Mouse (Mus musculus) ES-E14 (cell line): ENCODE measurements around the gene Cald1. TPM values are rescaled to one million over a fixed set of nuclear protein-coding genes. Genes with fewer than 3 reads are reported as not detected.
A peak's percentile ranks its signal among the peaks of the same experiment; 100 is the strongest.

Experiments
- DNase-seq: peaks from one replicate; pipeline ENCODE4 v3.0.0-alpha.2; 2013; ENCODE audit warnings: low read depth, low spot score
- H3K27ac ChIP-seq: 2 replicates; pipeline ENCODE4 v1.5.1; 2012; ENCODE audit warnings: low read depth, mild to moderate bottlenecking, low read length, moderate library complexity, mixed read lengths; ENCODE audit not compliant: poor library complexity, insufficient read depth, severe bottlenecking
- H3K36me3 ChIP-seq: 2 replicates; pipeline ENCODE4 v1.6.1; 2012; ENCODE audit warnings: mild to moderate bottlenecking, low read length, moderate library complexity, mixed read lengths; ENCODE audit not compliant: control insufficient read depth, poor library complexity, insufficient read depth, severe bottlenecking
- H3K4me1 ChIP-seq, 2 experiments: fragments of 150-350 bp in 1 of 2; sonication (generic) in 1 of 2; 2 replicates each; pipeline ENCODE4 v1.6.1; 2012; ENCODE audit warnings: low read length in 2 of 2, mild to moderate bottlenecking in 1 of 2, mixed read lengths in 1 of 2; ENCODE audit not compliant: control insufficient read depth in 2 of 2, insufficient read depth in 2 of 2, poor library complexity in 1 of 2
- H3K4me3 ChIP-seq, 2 experiments: fragments of 150-350 bp in 1 of 2; sonication (generic) in 1 of 2; 2 replicates each; pipeline ENCODE4 v1.5.1; 2012; ENCODE audit warnings: low read length in 2 of 2, low read depth in 1 of 2, mild to moderate bottlenecking in 1 of 2, mixed read lengths in 1 of 2; ENCODE audit not compliant: insufficient read depth in 1 of 2, poor library complexity in 1 of 2, severe bottlenecking in 1 of 2
- H3K9ac ChIP-seq: 2 replicates; pipeline ENCODE4 v1.6.1; 2012; ENCODE audit warnings: low read depth, mild to moderate bottlenecking, low read length, mixed read lengths; ENCODE audit not compliant: poor library complexity, insufficient read depth, severe bottlenecking
- H3K9me3 ChIP-seq: fragments of 150-350 bp; sonication (generic); 2 replicates; pipeline ENCODE4 v1.6.1; 2012; ENCODE audit warnings: low read depth, mild to moderate bottlenecking, low read length; ENCODE audit not compliant: control insufficient read depth, insufficient read depth
- CHD2 ChIP-seq: IDR thresholded peaks from 2 replicates; pipeline ENCODE4 v1.6.1; 2014; ENCODE audit warnings: mild to moderate bottlenecking, low read depth, low read length, inconsistent platforms
- HCFC1 ChIP-seq: IDR thresholded peaks from 2 replicates; pipeline ENCODE4 v1.6.1; 2012; ENCODE audit warnings: low read length, inconsistent platforms, borderline replicate concordance; ENCODE audit not compliant: insufficient read depth
- MAFK ChIP-seq: IDR thresholded peaks from 2 replicates; pipeline ENCODE4 v1.6.1; 2014; ENCODE audit warnings: mild to moderate bottlenecking, low read depth, low read length, inconsistent platforms; ENCODE audit not compliant: insufficient read depth
- ZC3H11A ChIP-seq: IDR thresholded peaks from 2 replicates; pipeline ENCODE4 v1.6.1; 2012; ENCODE audit warnings: low read depth, mild to moderate bottlenecking, inconsistent platforms, low read length, borderline replicate concordance
- ZNF384 ChIP-seq: IDR thresholded peaks from 2 replicates; pipeline ENCODE4 v1.6.1; 2012; ENCODE audit warnings: low read depth, low read length, inconsistent platforms
- in situ Hi-C, 2 experiments: fragments of 600-800 bp; cut with MboI; formaldehyde crosslinking; loops; one replicate each; pipeline ENCODE4 v1.15.1; 2025; ENCODE audit warnings: low sequenced_read_pairs in 2 of 2, inconsistent platforms in 1 of 2; ENCODE audit not compliant: unreplicated experiment in 2 of 2
- total RNA-seq: library from RNA; depleted of rRNA; stranded (reverse); fragments of 300-350 nt; gene quantifications from 2 replicates; pipeline ENCODE4 v1.2.3, GENCODE M21; 2012

Gene Cald1
- total RNA-seq, 1 experiment = 108 TPM

DNA sequence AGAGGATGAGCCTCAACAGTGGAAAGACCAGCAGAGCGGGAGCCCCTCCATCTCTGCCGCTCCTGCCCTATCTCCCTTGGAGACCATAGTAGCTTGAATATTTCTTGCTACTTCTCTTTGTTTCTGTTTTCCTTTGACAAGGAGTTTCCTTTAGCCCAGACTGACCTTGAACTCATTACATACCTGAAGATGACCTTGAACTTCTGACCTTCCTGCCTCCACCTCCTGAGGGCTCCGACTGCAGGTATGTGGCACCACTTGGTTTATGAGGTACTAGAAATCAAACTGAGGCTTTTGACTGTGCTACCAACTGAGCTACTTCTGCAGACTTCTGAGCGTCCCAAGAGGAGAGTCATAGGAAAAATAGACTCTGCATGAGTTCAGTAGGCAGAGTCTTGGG lies 38.8 kb upstream of the Cald1 start:
- DNase-seq = peak; percentile 35
- no peak overlapping the region for H3K4me3 ChIP-seq
- H3K36me3 ChIP-seq = no peaks in the 10 kb centered on the region
- TF ChIP-seq CHD2 (peak; percentile 35; the same call in 1 of the 2 replicates), HCFC1 (no peak)
- peak overlapping the region; percentile 56; the same call in 1 of the 2 replicates for H3K27ac ChIP-seq
- H3K9ac ChIP-seq = no peak overlapping the region
- H3K4me1 ChIP-seq = peaks cover 3 to 13% of the 10 kb centered on the region in 2 experiments; a peak in 3 of 4 replicates
- in situ Hi-C loops = no loop called here
- H3K9me3 ChIP-seq = no peaks in the 10 kb centered on the region

DNA sequence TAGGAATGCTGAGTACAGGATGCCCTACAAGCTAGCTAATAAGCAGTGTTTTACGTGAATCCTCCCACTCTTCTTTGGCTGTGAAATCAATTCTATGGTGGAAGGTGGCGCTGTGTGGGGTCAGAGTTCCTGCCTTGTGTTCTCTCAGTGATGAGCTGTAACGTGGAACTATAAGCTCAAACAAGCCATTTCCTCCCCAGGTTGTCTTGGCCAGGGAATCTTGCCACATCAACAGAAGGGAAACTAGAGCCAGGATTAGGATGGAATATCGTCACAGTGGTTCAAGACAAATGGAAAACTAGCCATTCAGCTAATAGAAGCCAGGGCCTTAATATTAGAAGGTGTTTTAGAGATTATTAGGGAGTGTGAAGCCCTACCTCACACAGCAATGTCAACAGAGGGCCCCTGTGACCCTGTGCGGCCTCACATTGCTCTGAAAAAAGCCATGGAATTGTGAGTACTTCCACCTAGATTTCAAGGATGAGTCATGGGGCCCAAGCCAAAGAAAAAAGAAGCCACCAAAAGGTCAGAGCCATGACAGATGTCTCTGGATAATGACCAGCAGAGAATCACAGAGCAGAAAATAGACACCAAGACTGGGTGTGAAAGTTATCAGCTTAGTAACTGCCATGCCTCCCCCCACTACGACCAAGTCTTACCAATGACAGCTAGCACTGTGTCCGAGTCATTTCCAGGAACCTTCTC lies 33.0 kb upstream of the Cald1 start:
- Histone ChIP-seq H3K27ac (no peak overlapping the region), H3K9ac (no peak overlapping the region), H3K36me3 (no peaks in the 10 kb centered on the region), H3K9me3 (no peaks in the 10 kb centered on the region), H3K4me1 (no peaks in the 10 kb centered on the region), H3K4me3 (no peak overlapping the region)
- TF ChIP-seq MAFK (no peak), ZC3H11A (no peak), HCFC1 (no peak), CHD2 (no peak), ZNF384 (no peak)
- no peak for DNase-seq
- in situ Hi-C loops = no loop called here

DNA sequence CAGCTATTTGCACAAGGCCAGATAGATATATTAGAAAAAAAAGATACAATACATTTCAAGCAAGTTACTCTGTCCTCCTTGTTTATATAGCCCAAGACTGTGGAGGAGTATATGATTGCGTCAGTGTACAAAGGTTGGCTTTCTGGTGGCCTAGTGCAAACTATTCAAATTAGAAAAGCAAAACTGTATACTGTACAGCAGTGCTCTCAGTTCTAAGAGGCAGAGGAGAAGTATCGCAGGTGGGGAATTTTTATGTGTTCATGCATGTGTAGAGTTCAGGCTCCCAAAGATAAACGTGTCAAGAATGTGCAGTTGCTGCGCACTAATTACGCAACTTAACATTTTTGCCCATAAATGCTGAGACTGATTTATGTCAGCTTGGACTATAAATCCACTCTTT lies 31.0 kb upstream of the Cald1 start:
- Histone ChIP-seq H3K9me3 (no peaks in the 10 kb centered on the region), H3K36me3 (no peaks in the 10 kb centered on the region), H3K27ac (no peak overlapping the region), H3K4me3 (no peak overlapping the region), H3K4me1 (no peaks in the 10 kb centered on the region), H3K9ac (no peak overlapping the region)
- in situ Hi-C loops = no loop called here
- DNase-seq = no peak
- TF ChIP-seq CHD2 (no peak), ZC3H11A (no peak), MAFK (no peak), HCFC1 (no peak), ZNF384 (no peak)

DNA sequence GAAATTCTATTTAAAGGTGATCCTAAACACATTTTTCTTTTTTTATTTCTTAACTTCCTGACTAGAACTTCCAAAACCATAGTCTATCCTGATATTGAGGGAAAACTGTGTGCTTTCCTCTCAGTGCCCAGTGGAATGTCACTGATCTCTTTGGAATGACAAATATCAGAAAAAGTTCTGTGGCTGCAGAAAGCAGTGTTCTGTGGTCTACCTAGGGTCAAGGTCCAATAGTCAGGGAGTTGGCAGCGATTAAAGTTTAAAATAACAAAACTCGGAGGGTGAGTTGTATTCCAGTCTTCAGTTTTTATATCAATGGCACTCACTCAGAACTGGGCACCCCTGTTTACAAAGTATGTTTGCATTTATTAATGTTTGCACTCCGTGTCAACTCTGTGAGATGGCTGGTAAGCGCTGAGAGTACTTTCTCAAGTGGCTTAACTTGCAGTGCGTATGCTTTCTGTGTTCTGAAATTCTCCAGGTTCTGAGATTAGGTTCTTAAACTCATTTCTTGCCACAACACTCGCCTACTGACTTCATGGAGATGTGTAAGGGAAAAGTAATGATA lies 18.7 kb upstream of the Cald1 start:
- H3K27ac ChIP-seq = no peak overlapping the region
- in situ Hi-C loops = no loop called here
- no peaks in the 10 kb centered on the region for H3K9me3 ChIP-seq
- no peak for DNase-seq
- H3K4me1 ChIP-seq = no peaks in the 10 kb centered on the region
- no peak for TF ChIP-seq MAFK
- H3K4me3 ChIP-seq = no peak overlapping the region
- H3K9ac ChIP-seq = no peak overlapping the region
- no peaks in the 10 kb centered on the region for H3K36me3 ChIP-seq

DNA sequence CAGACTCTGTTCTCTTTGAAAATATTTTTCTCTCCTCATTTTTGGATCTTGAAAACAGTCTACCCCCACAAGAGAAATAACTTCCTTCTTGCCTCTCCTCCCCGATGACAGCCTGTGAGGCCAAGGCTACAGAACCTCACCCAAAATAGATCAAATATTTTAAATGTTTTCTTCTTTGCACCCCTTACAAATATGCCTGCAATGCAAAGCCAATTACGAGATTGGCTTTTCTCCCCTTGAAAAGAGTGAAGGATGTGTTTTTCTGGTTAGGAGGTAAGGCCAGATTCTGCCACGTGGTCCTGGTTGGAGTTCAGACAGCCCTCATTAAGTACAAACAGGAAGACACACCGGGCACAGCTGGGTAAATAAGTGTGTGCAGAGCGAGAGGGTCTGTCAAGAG lies 14.9 kb upstream of the Cald1 start:
- no peak for DNase-seq
- no peak overlapping the region for H3K9ac ChIP-seq
- no peak overlapping the region for H3K4me3 ChIP-seq
- no peak for TF ChIP-seq ZC3H11A
- no peak for TF ChIP-seq MAFK
- TF ChIP-seq HCFC1 = no peak
- H3K9me3 ChIP-seq = no peaks in the 10 kb centered on the region
- no peak overlapping the region for H3K27ac ChIP-seq
- in situ Hi-C loops = no loop called here
- no peaks in the 10 kb centered on the region for H3K4me1 ChIP-seq
- no peaks in the 10 kb centered on the region for H3K36me3 ChIP-seq
